Mouse (Mus musculus) small intestine, adult 2 months (tissue): ENCODE measurements around the gene Gpr119. TPM values are rescaled to one million over a fixed set of nuclear protein-coding genes. Genes with fewer than 3 reads are reported as not detected.

ENCODE experiments used
- H3K27ac ChIP-seq: fragments of 200-500 bp; 2 replicates; pipeline ENCODE4 v1.5.1; 2012; ENCODE audit warnings: low read depth, low read length, control low read depth, inconsistent platforms; ENCODE audit not compliant: insufficient read depth
- H3K27me3 ChIP-seq: fragments of 200-500 bp; 2 replicates; pipeline ENCODE4 v1.6.1; 2012; ENCODE audit warnings: mild to moderate bottlenecking, moderate library complexity, low read length, inconsistent platforms; ENCODE audit not compliant: control insufficient read depth, insufficient read depth
- H3K36me3 ChIP-seq: fragments of 200-500 bp; 2 replicates; pipeline ENCODE4 v1.6.1; 2012; ENCODE audit warnings: mild to moderate bottlenecking, low read length, control low read depth, inconsistent platforms; ENCODE audit not compliant: control insufficient read depth, insufficient read depth
- H3K4me1 ChIP-seq: fragments of 200-500 bp; 2 replicates; pipeline ENCODE4 v1.6.1; 2012; ENCODE audit warnings: low read length, inconsistent platforms, mixed read lengths; ENCODE audit not compliant: control insufficient read depth, insufficient read depth, insufficient read length
- H3K4me3 ChIP-seq: fragments of 200-500 bp; 2 replicates; pipeline ENCODE4 v1.5.1; 2012; ENCODE audit warnings: low read depth, mild to moderate bottlenecking, control low read depth, inconsistent platforms, low read length, moderate library complexity
- CTCF ChIP-seq: fragments of 200-500 bp; IDR thresholded peaks from 2 replicates; pipeline ENCODE4 v1.5.1; 2012; ENCODE audit warnings: low read depth, mild to moderate bottlenecking, control low read depth, inconsistent platforms, low read length, moderate library complexity, mixed read lengths; ENCODE audit not compliant: insufficient replicate concordance, insufficient read length; ENCODE audit errors: extremely low read depth
- POLR2A ChIP-seq: fragments of 200-500 bp; IDR thresholded peaks from 2 replicates; pipeline ENCODE4 v1.6.1; 2012; ENCODE audit warnings: low read depth, mild to moderate bottlenecking, control low read depth, inconsistent platforms, low read length, moderate library complexity
- WGBS: fragments of 180-500 bp; shearing (Covaris S2); methylation state at CpG from one replicate; pipeline ENCODE4 v1.1.7; 2018; 5-methylcytosine and 5-hydroxymethylcytosine counted together
- polyA plus RNA-seq: library from polyadenylated mRNA; depleted of rRNA; stranded (reverse); fragments of >200 nt; gene quantifications from 2 replicates; pipeline ENCODE4 v1.2.3, GENCODE M21; 2012; rRNA removed

Gpr119 gene
- 0.04 and 0.55 TPM in 2 replicates for polyA plus RNA-seq

- Histone ChIP-seq H3K36me3 (no peaks in the 10 kb centered on the region), H3K27me3 (no peaks in the 10 kb centered on the region), H3K27ac (no peak within 1 kb of the TSS), H3K4me1 (no peaks in the 10 kb centered on the region), H3K4me3 (no peak within 1 kb of the TSS)
- 36% methylated on average over 4 of the region's 4 CpGs for WGBS
- no peak for TF ChIP-seq CTCF
- TF ChIP-seq POLR2A, result no peak
Observed at GRCm38 (mm10) chrX:48674171-48674570, at the start of gene Gpr119. Gene Gpr119 (minus strand): TSS chrX:48674478.

GRCm38 (mm10) chrX:48712846-48713245 is 38.6 kb upstream of the Gpr119 start:
- 85% methylated on average over 8 of the region's 8 CpGs for WGBS

GRCm38 (mm10) chrX:48709701-48710100 is 35.4 kb upstream of the Gpr119 start:
- TF ChIP-seq POLR2A, result no peak
- TF ChIP-seq CTCF, result no peak
- H3K4me3 ChIP-seq, result no peak overlapping the region
- no peak overlapping the region for H3K27ac ChIP-seq
- 88% methylated on average over 10 of the region's 10 CpGs for WGBS
- H3K4me1 ChIP-seq, result no peaks in the 10 kb centered on the region
- no peaks in the 10 kb centered on the region for H3K27me3 ChIP-seq
- H3K36me3 ChIP-seq, result 0 out of 2 replicates have a peak, but pooled peaks cover 2% of the 10 kb centered on the region

More at GRCm38 (mm10) chrX:48712846-48713245, 38.6 kb upstream of the Gpr119 start:
- Histone ChIP-seq H3K4me3 (no peak overlapping the region), H3K27me3 (no peaks in the 10 kb centered on the region), H3K36me3 (0 out of 2 replicates have a peak, but pooled peaks cover 2% of the 10 kb centered on the region), H3K27ac (no peak overlapping the region), H3K4me1 (no peaks in the 10 kb centered on the region)
- TF ChIP-seq POLR2A (no peak), CTCF (no peak)

- H3K27ac ChIP-seq, result no peak within 1 kb of the TSS
- no peaks in the 10 kb centered on the region for H3K27me3 ChIP-seq
- peaks cover 5% of the 10 kb centered on the region; the same call in 1 of the 2 replicates for H3K36me3 ChIP-seq
- H3K4me3 ChIP-seq, result peak within 1 kb of the TSS; percentile 87
- TF ChIP-seq CTCF (no peak), POLR2A (no peak)
- H3K4me1 ChIP-seq, result no peaks in the 10 kb centered on the region
- WGBS, result 8% methylated on average over 42 of the region's 42 CpGs
Observed at GRCm38 (mm10) chrX:48694864-48695371, 20.6 kb upstream of the Gpr119 start, which contains the start of gene Rbmx2. Gene Rbmx2 (plus strand): TSS chrX:48695004.

GRCm38 (mm10) chrX:48694460-48694859 is 20.2 kb upstream of the Gpr119 start:
- H3K27ac ChIP-seq, result no peak overlapping the region
- H3K36me3 ChIP-seq, result peaks cover 5% of the 10 kb centered on the region; the same call in 1 of the 2 replicates
- no peaks in the 10 kb centered on the region for H3K27me3 ChIP-seq
- H3K4me3 ChIP-seq, result peak overlapping the region; percentile 87
- H3K4me1 ChIP-seq, result no peaks in the 10 kb centered on the region
- TF ChIP-seq POLR2A, result no peak
- no peak for TF ChIP-seq CTCF
- 21% methylated on average over 6 of the region's 6 CpGs for WGBS

GRCm38 (mm10) chrX:48683857-48684256 is 9.6 kb upstream of the Gpr119 start:
- TF ChIP-seq POLR2A (no peak), CTCF (no peak)
- no peaks in the 10 kb centered on the region for H3K4me1 ChIP-seq
- no peak overlapping the region for H3K27ac ChIP-seq
- no peak overlapping the region for H3K4me3 ChIP-seq
- no peaks in the 10 kb centered on the region for H3K36me3 ChIP-seq
- 69% methylated on average over 5 of the region's 5 CpGs for WGBS
- no peaks in the 10 kb centered on the region for H3K27me3 ChIP-seq

GRCm38 (mm10) chrX:48683451-48683850 is 9.2 kb upstream of the Gpr119 start:
- no peak for TF ChIP-seq POLR2A
- peak; percentile 30; the same call in 1 of the 2 replicates for TF ChIP-seq CTCF
- no peaks in the 10 kb centered on the region for H3K27me3 ChIP-seq
- 13% methylated on average over 3 of the region's 3 CpGs for WGBS
- no peaks in the 10 kb centered on the region for H3K4me1 ChIP-seq
- H3K36me3 ChIP-seq, result no peaks in the 10 kb centered on the region
- no peak overlapping the region for H3K4me3 ChIP-seq
- no peak overlapping the region for H3K27ac ChIP-seq

- WGBS, result 41% methylated on average over 3 of the region's 3 CpGs
Observed at GRCm38 (mm10) chrX:48671714-48672113, 2.6 kb downstream of the Gpr119 start.

More at GRCm38 (mm10) chrX:48671714-48672113, 2.6 kb downstream of the Gpr119 start:
- no peak overlapping the region for H3K27ac ChIP-seq
- H3K4me1 ChIP-seq, result no peaks in the 10 kb centered on the region
- H3K4me3 ChIP-seq, result no peak overlapping the region
- no peaks in the 10 kb centered on the region for H3K36me3 ChIP-seq
- TF ChIP-seq POLR2A (no peak), CTCF (no peak)
- no peaks in the 10 kb centered on the region for H3K27me3 ChIP-seq
